Mouse (Mus musculus): ENCODE measurements around the gene Fgd3.

DNA sequence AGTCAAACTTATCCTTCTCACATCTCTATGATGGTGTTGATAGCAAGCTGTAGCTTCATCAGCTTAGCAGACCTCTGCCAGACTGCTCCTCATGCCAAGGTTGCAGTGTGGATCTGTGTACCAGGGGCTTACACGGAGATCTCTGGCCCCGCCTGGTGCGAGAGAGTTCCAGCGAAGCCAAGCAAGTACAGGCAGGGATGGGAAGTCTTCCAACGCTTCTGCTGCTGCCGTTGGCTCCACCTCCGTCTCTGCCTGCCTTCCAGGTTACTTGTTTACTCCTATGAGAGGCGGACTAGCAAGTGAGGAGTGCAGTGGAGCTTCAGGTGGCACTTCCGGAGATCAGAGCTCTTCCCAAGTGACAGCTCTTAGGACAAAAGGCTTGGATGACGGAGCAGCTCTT, 95.8 kb downstream of the Fgd3 start:
- TF ChIP-seq CTCF (conservative IDR thresholded peaks at IDR 0.05; ENCODE audit: insufficient read depth, insufficient read length, low read depth, low read length) (no peak), POLR2A (IDR thresholded peaks at IDR 0.05; ENCODE audit: low read depth, low read length) (no peak)
